Mouse (Mus musculus) C2C12 (cell line): Measurements from ENCODE around the gene Tcp11l2. TPM values are rescaled to one million over a fixed set of nuclear protein-coding genes. Genes with fewer than 3 reads are reported as not detected.

Source experiments
- H3K27me3 ChIP-seq: one replicate; pipeline ENCODE4 v1.6.1; 2011; ENCODE audit not compliant: control insufficient read depth, insufficient read depth, insufficient read length
- H3K36me3 ChIP-seq: one replicate; pipeline ENCODE4 v1.6.1; 2011; ENCODE audit not compliant: control insufficient read depth, insufficient read depth
- H3K4me3 ChIP-seq: one replicate; pipeline ENCODE4 v1.5.1; 2011; ENCODE audit warnings: mild to moderate bottlenecking, control low read depth; ENCODE audit not compliant: poor library complexity, insufficient read depth, severe bottlenecking
- H3K79me2 ChIP-seq: one replicate; pipeline ENCODE4 v1.6.1; 2011; ENCODE audit not compliant: control insufficient read depth, insufficient read depth
- H3K79me3 ChIP-seq: one replicate; pipeline ENCODE4 v1.6.1; 2011; ENCODE audit warnings: low read depth, control low read depth
- H3ac ChIP-seq: one replicate; pipeline ENCODE3; 2011; ENCODE audit warnings: low read depth; ENCODE audit not compliant: control insufficient read depth, insufficient read length
- CEBPB ChIP-seq: IDR thresholded peaks from one replicate; pipeline ENCODE4 v1.6.1; 2011; ENCODE audit warnings: low read depth, mild to moderate bottlenecking, control low read depth, moderate library complexity
- CTCF ChIP-seq: IDR thresholded peaks from one replicate; pipeline ENCODE4 v1.5.1; 2011; ENCODE audit not compliant: control insufficient read depth, insufficient read depth, insufficient read length
- FOSL1 ChIP-seq: IDR thresholded peaks from one replicate; pipeline ENCODE4 v1.8.0; 2011; ENCODE audit warnings: mild to moderate bottlenecking, low read length; ENCODE audit not compliant: poor library complexity, insufficient read depth, severe bottlenecking
- MAX ChIP-seq: IDR thresholded peaks from one replicate; pipeline ENCODE4 v1.6.1; 2011; ENCODE audit warnings: mild to moderate bottlenecking, control low read depth
- MYOD1 ChIP-seq: IDR thresholded peaks from one replicate; pipeline ENCODE4 v1.6.1; 2011; ENCODE audit warnings: low read depth; ENCODE audit not compliant: control insufficient read depth, insufficient read length
- MYOG ChIP-seq: IDR thresholded peaks from one replicate; pipeline ENCODE4 v1.6.1; 2011; ENCODE audit not compliant: control insufficient read depth, insufficient read length; ENCODE audit errors: extremely low read depth
- USF1 ChIP-seq: IDR thresholded peaks from one replicate; pipeline ENCODE4 v1.6.1; 2011; ENCODE audit warnings: low read depth, mild to moderate bottlenecking, control low read depth, moderate library complexity
- polyA plus RNA-seq: library from polyadenylated mRNA; unstranded; fragments of >200 nt; fragmentation: generic; extraction: Trizol; gene quantifications from one replicate; pipeline ENCODE4 v1.2.1, GENCODE M21; 2012; ENCODE audit warnings: missing spikeins

Tcp11l2 gene
- polyA plus RNA-seq, 1 experiment: 0.91 TPM

- no peaks in the 10 kb centered on the region for H3K79me2 ChIP-seq
- no peak overlapping the region for H3K4me3 ChIP-seq
- TF ChIP-seq MAX (no peak), CTCF (no peak), FOSL1 (no peak), MYOG (no peak), CEBPB (no peak), USF1 (no peak), MYOD1 (no peak)
- peaks cover 22% of the 10 kb centered on the region for H3K36me3 ChIP-seq
- H3ac ChIP-seq: no peak overlapping the region
- no peaks in the 10 kb centered on the region for H3K79me3 ChIP-seq
- H3K27me3 ChIP-seq: no peaks in the 10 kb centered on the region
These were observed 70.2 kb downstream of the Tcp11l2 start for GRCm38 (mm10) chr10:84646506-84647102.

GRCm38 (mm10) chr10:84647264-84647663, 70.8 kb downstream of the Tcp11l2 start:
- peaks cover 22% of the 10 kb centered on the region for H3K36me3 ChIP-seq
- H3K4me3 ChIP-seq: no peak overlapping the region
- no peaks in the 10 kb centered on the region for H3K79me3 ChIP-seq
- H3K27me3 ChIP-seq: no peaks in the 10 kb centered on the region
- H3K79me2 ChIP-seq: no peaks in the 10 kb centered on the region
- H3ac ChIP-seq: no peak overlapping the region
- no peak for TF ChIP-seq MYOD1
- TF ChIP-seq FOSL1: no peak
- no peak for TF ChIP-seq CEBPB

GRCm38 (mm10) chr10:84648911-84649310, 72.5 kb downstream of the Tcp11l2 start:
- Histone ChIP-seq H3K27me3 (no peaks in the 10 kb centered on the region), H3K79me2 (no peaks in the 10 kb centered on the region), H3K36me3 (peaks cover 23% of the 10 kb centered on the region), H3K4me3 (no peak overlapping the region), H3K79me3 (no peaks in the 10 kb centered on the region), H3ac (no peak overlapping the region)
- TF ChIP-seq MYOG (no peak), CTCF (no peak), MAX (no peak), CEBPB (no peak), USF1 (no peak), MYOD1 (no peak), FOSL1 (no peak)

- H3K4me3 ChIP-seq: no peak overlapping the region
- no peaks in the 10 kb centered on the region for H3K79me2 ChIP-seq
- no peak for TF ChIP-seq USF1
- TF ChIP-seq MAX: no peak
- TF ChIP-seq MYOD1: no peak
- TF ChIP-seq MYOG: no peak
- no peak for TF ChIP-seq FOSL1
- no peak for TF ChIP-seq CEBPB
- TF ChIP-seq CTCF: no peak
- H3ac ChIP-seq: no peak overlapping the region
- peaks cover 14% of the 10 kb centered on the region for H3K36me3 ChIP-seq
- H3K27me3 ChIP-seq: no peaks in the 10 kb centered on the region
- H3K79me3 ChIP-seq: no peaks in the 10 kb centered on the region
These were observed 77.6 kb downstream of the Tcp11l2 start for GRCm38 (mm10) chr10:84654029-84654428.

GRCm38 (mm10) chr10:84654731-84655130, 78.3 kb downstream of the Tcp11l2 start:
- peaks cover 20% of the 10 kb centered on the region for H3K36me3 ChIP-seq

GRCm38 (mm10) chr10:84656618-84657017, 80.2 kb downstream of the Tcp11l2 start:
- Histone ChIP-seq H3K4me3 (no peak overlapping the region), H3ac (no peak overlapping the region), H3K27me3 (no peaks in the 10 kb centered on the region), H3K79me2 (no peaks in the 10 kb centered on the region), H3K36me3 (peaks cover 23% of the 10 kb centered on the region), H3K79me3 (no peaks in the 10 kb centered on the region)
- no peak for TF ChIP-seq FOSL1

More at GRCm38 (mm10) chr10:84654731-84655130, 78.3 kb downstream of the Tcp11l2 start:
- TF ChIP-seq MAX: no peak
- TF ChIP-seq MYOG: no peak
- TF ChIP-seq FOSL1: no peak
- no peak for TF ChIP-seq CTCF
- TF ChIP-seq USF1: no peak
- no peak for TF ChIP-seq CEBPB
- no peak for TF ChIP-seq MYOD1
- no peaks in the 10 kb centered on the region for H3K27me3 ChIP-seq
- no peaks in the 10 kb centered on the region for H3K79me3 ChIP-seq
- no peaks in the 10 kb centered on the region for H3K79me2 ChIP-seq
- no peak overlapping the region for H3ac ChIP-seq
- H3K4me3 ChIP-seq: no peak overlapping the region
